Mouse (Mus musculus): Measurements from ENCODE around the gene Rassf8. TPM values are rescaled to one million over a fixed set of nuclear protein-coding genes. Genes with fewer than 3 reads are reported as not detected.

The Rassf8 gene
- polyA plus RNA-seq (2012; rRNA removed): 2.3 and 2.6 TPM in 2 replicates

GRCm38 (mm10) chr6:145746132-145746849 lies at the start of gene Rassf8:
Gene Rassf8, plus strand, starts transcription at chr6:145746748.

GRCm38 (mm10) chr6:145865289-145865885 lies 118.8 kb downstream of the Rassf8 start, which contains the start of gene Bhlhe41:
Gene Bhlhe41, minus strand, starts transcription at chr6:145865558.

Other genes with a start within 250 kb of the Rassf8 start
- not detected in 2 replicates for gene Lmntd1, start 132.4 kb upstream of the Rassf8 start, polyA plus RNA-seq (2012; rRNA removed)
- gene Tuba3b, start 131.0 kb upstream of the Rassf8 start, polyA plus RNA-seq (2012; rRNA removed): not detected in 2 replicates
- 1.0 and 2.1 TPM in 2 replicates for gene Bhlhe41, start 118.8 kb downstream of the Rassf8 start, polyA plus RNA-seq (2012; rRNA removed)
- gene Sspn, start 184.9 kb downstream of the Rassf8 start, polyA plus RNA-seq (2012; rRNA removed): 2.3 TPM in 2 replicates